Mouse (Mus musculus) CH12.LX (cell line): Measurements from ENCODE around the gene Rbms1. TPM values are rescaled to one million over a fixed set of nuclear protein-coding genes. Genes with fewer than 3 reads are reported as not detected.

ENCODE experiments used
- DNase-seq: peaks from one replicate; pipeline ENCODE4 v3.0.0-alpha.2; 2013; ENCODE audit errors: extremely low read depth
- H3K27ac ChIP-seq: 2 replicates; pipeline ENCODE4 v1.5.1; 2012; ENCODE audit warnings: low read depth, mild to moderate bottlenecking, control low read depth, moderate library complexity; ENCODE audit not compliant: insufficient read depth
- H3K27me3 ChIP-seq: replicated peaks from 2 replicates; pipeline ENCODE3; 2012; ENCODE audit warnings: inconsistent platforms
- H3K36me3 ChIP-seq, 2 experiments: replicated peaks in 1 of 2; 2 replicates each; pipeline versions ENCODE3 to v1.6.1; 2012; ENCODE audit warnings: inconsistent platforms in 1 of 2, low read length in 1 of 2, mild to moderate bottlenecking in 1 of 2, mixed read lengths in 1 of 2, moderate library complexity in 1 of 2; ENCODE audit not compliant: control insufficient read depth in 1 of 2, insufficient read depth in 1 of 2
- H3K4me1 ChIP-seq, 2 experiments: 2 replicates each; pipeline ENCODE4 v1.6.1; 2012; ENCODE audit warnings: inconsistent platforms in 1 of 2, moderate library complexity in 1 of 2; ENCODE audit not compliant: insufficient read depth in 2 of 2, control insufficient read depth in 1 of 2
- H3K4me2 ChIP-seq: 2 replicates; pipeline ENCODE4 v1.6.1; 2012; ENCODE audit warnings: low read depth, mild to moderate bottlenecking, control low read depth; ENCODE audit not compliant: poor library complexity, insufficient read depth, severe bottlenecking
- H3K4me3 ChIP-seq, 3 experiments: fragments of 150-350 bp in 1 of 3; sonication (generic) in 1 of 3; replicated peaks in 1 of 3; 2 replicates each; pipeline versions ENCODE3 to v1.5.1; 2011 to 2012; ENCODE audit warnings: low read depth in 2 of 3, low read length in 2 of 3, mild to moderate bottlenecking in 2 of 3, moderate library complexity in 2 of 3, control low read depth in 1 of 3, improper control_type of control experiment in 1 of 3, inconsistent platforms in 1 of 3, mixed read lengths in 1 of 3; ENCODE audit not compliant: poor library complexity in 1 of 3
- H3K79me2 ChIP-seq: replicated peaks from 2 replicates; pipeline ENCODE4 v1.6.1; 2012; ENCODE audit warnings: mild to moderate bottlenecking, moderate library complexity; ENCODE audit not compliant: control insufficient read depth, poor library complexity, insufficient read depth, severe bottlenecking; ENCODE audit errors: extremely low read depth
- H3K9ac ChIP-seq: 2 replicates; pipeline ENCODE4 v1.6.1; 2012; ENCODE audit warnings: low read depth, mild to moderate bottlenecking, control low read depth, moderate library complexity; ENCODE audit not compliant: insufficient read depth
- H3K9me3 ChIP-seq: replicated peaks from 2 replicates; pipeline ENCODE3; 2012; ENCODE audit warnings: low read length, inconsistent platforms, mixed read lengths
- BHLHE40 ChIP-seq: IDR thresholded peaks from 2 replicates; pipeline ENCODE4 v1.6.1; 2011; ENCODE audit warnings: mild to moderate bottlenecking, low read depth, low read length, improper control_type of control experiment
- CHD1 ChIP-seq: IDR thresholded peaks from 2 replicates; pipeline ENCODE4 v1.6.1; 2012; ENCODE audit warnings: low read depth, low read length, improper control_type of control experiment, inconsistent platforms
- CTCF ChIP-seq, 2 experiments: IDR thresholded peaks in 1 of 2; conservative IDR thresholded peaks in 1 of 2; 2 replicates each; pipeline ENCODE4 v1.5.1; 2011 to 2012; ENCODE audit warnings: low read depth in 2 of 2, low read length in 2 of 2, improper control_type of control experiment in 1 of 2, inconsistent platforms in 1 of 2, mild to moderate bottlenecking in 1 of 2, moderate library complexity in 1 of 2
- E2F4 ChIP-seq: IDR thresholded peaks from 2 replicates; pipeline ENCODE4 v1.6.1; 2011; ENCODE audit warnings: low read depth, low read length, improper control_type of control experiment; ENCODE audit not compliant: insufficient replicate concordance
- ETS1 ChIP-seq: conservative IDR thresholded peaks from 2 replicates; pipeline ENCODE4 v1.6.1; 2012; ENCODE audit warnings: low read depth, mild to moderate bottlenecking, inconsistent platforms, low read length, improper control_type of control experiment, moderate library complexity
- GABPA ChIP-seq: IDR thresholded peaks from 2 replicates; pipeline ENCODE4 v1.6.1; 2012; ENCODE audit warnings: low read depth, low read length, improper control_type of control experiment, inconsistent platforms; ENCODE audit not compliant: insufficient replicate concordance
- HCFC1 ChIP-seq: IDR thresholded peaks from 2 replicates; pipeline ENCODE4 v1.6.1; 2012; ENCODE audit warnings: low read depth, mild to moderate bottlenecking, inconsistent platforms, low read length, improper control_type of control experiment
- JUN ChIP-seq: IDR thresholded peaks from 2 replicates; pipeline ENCODE4 v1.6.1; 2011; ENCODE audit warnings: low read depth, mild to moderate bottlenecking, low read length, improper control_type of control experiment, moderate library complexity; ENCODE audit not compliant: insufficient read depth
- KAT2A ChIP-seq: IDR thresholded peaks from 2 replicates; pipeline ENCODE4 v1.6.1; 2012; ENCODE audit warnings: low read length, improper control_type of control experiment, inconsistent platforms; ENCODE audit not compliant: insufficient replicate concordance
- MAX ChIP-seq: IDR thresholded peaks from 2 replicates; pipeline ENCODE4 v1.6.1; 2011; ENCODE audit warnings: low read length, improper control_type of control experiment
- MAZ ChIP-seq: IDR thresholded peaks from 2 replicates; pipeline ENCODE4 v1.6.1; 2012; ENCODE audit warnings: low read depth, mild to moderate bottlenecking, inconsistent platforms, low read length, improper control_type of control experiment, moderate library complexity
- MYC ChIP-seq: IDR thresholded peaks from 2 replicates; pipeline ENCODE4 v1.6.1; 2011; ENCODE audit warnings: low read depth, mild to moderate bottlenecking, improper control_type of control experiment, low read length
- NELFE ChIP-seq: IDR thresholded peaks from 2 replicates; pipeline ENCODE4 v1.6.1; 2011; ENCODE audit warnings: low read depth, low read length, improper control_type of control experiment
- PAX5 ChIP-seq: IDR thresholded peaks from 2 replicates; pipeline ENCODE4 v1.6.1; 2012; ENCODE audit warnings: low read length, inconsistent platforms, mixed read lengths
- POLR2A ChIP-seq: IDR thresholded peaks from 2 replicates; pipeline ENCODE4 v1.6.1; 2011; ENCODE audit warnings: low read depth, mild to moderate bottlenecking, improper control_type of control experiment, low read length
- SIN3A ChIP-seq: IDR thresholded peaks from 2 replicates; pipeline ENCODE4 v1.6.1; 2012; ENCODE audit warnings: low read length, improper control_type of control experiment, inconsistent platforms
- SMC3 ChIP-seq: IDR thresholded peaks from 2 replicates; pipeline ENCODE4 v1.6.1; 2011; ENCODE audit warnings: low read depth, low read length, improper control_type of control experiment
- TCF12 ChIP-seq: IDR thresholded peaks from 2 replicates; pipeline ENCODE4 v1.6.1; 2014; ENCODE audit warnings: low read depth, mild to moderate bottlenecking, inconsistent platforms, low read length, improper control_type of control experiment
- UBTF ChIP-seq: IDR thresholded peaks from 2 replicates; pipeline ENCODE4 v1.6.1; 2012; ENCODE audit warnings: low read depth, mild to moderate bottlenecking, inconsistent platforms, low read length, improper control_type of control experiment, moderate library complexity
- USF2 ChIP-seq: conservative IDR thresholded peaks from 2 replicates; pipeline ENCODE4 v1.6.1; 2011; ENCODE audit warnings: low read depth, low read length, improper control_type of control experiment
- ZC3H11A ChIP-seq: IDR thresholded peaks from 2 replicates; pipeline ENCODE4 v1.6.1; 2012; ENCODE audit warnings: low read depth, mild to moderate bottlenecking, inconsistent platforms, low read length, improper control_type of control experiment
- ZKSCAN1 ChIP-seq: IDR thresholded peaks from 2 replicates; pipeline ENCODE4 v1.6.1; 2012; ENCODE audit warnings: low read depth, inconsistent platforms, low read length, improper control_type of control experiment, borderline replicate concordance
- ZMIZ1 ChIP-seq: IDR thresholded peaks from 2 replicates; pipeline ENCODE4 v1.6.1; 2012; ENCODE audit warnings: low read depth, mild to moderate bottlenecking, inconsistent platforms, low read length, improper control_type of control experiment
- dilution Hi-C: fragments of 300-500 bp; cut with MboI; formaldehyde crosslinking; loops from 2 replicates; pipeline ENCODE4 v1.14.3; 2020; ENCODE audit warnings: low sequenced_read_pairs; ENCODE audit not compliant: extremely low pct_unique_long_range_greater_than_20kb, extremely low pct_ligation_motif_present
- in situ Hi-C: fragments of 300-500 bp; cut with MboI; formaldehyde crosslinking; loops from 3 replicates; pipeline ENCODE4 v1.14.3; 2019; ENCODE audit warnings: low sequenced_read_pairs, low pct_ligation_motif_present, low pct_unique_long_range_greater_than_20kb, mixed read lengths
- polyA plus RNA-seq: library from polyadenylated mRNA; unstranded; fragments of >175 nt; gene quantifications from 2 replicates; pipeline ENCODE4 v1.2.1, GENCODE M21; 2012; ENCODE audit warnings: low read depth; ENCODE audit not compliant: insufficient read length
- total RNA-seq, 2 experiments: library from RNA; depleted of rRNA; stranded (reverse); fragments of 300-350 nt in 1 of 2; fragments of >200 nt in 1 of 2; gene quantifications; 2 replicates each; pipeline ENCODE4 v1.2.3; 2012 to 2014

Rbms1 gene
- total and polyA plus RNA-seq, 3 experiments: 10.6 to 33.9 (median 12.6) TPM

GRCm38 (mm10) chr2:60773592-60773991 lies 189.4 kb downstream of the Rbms1 start:
- H3K27me3 ChIP-seq: no peaks in the 10 kb centered on the region
- H3K79me2 ChIP-seq: no peaks in the 10 kb centered on the region
- H3K27ac ChIP-seq: no peak overlapping the region
- peaks cover 3 to 50% of the 10 kb centered on the region in 2 experiments for H3K36me3 ChIP-seq
- dilution Hi-C loops (no loop called here), in situ Hi-C loops (no loop called here)
- H3K4me3 ChIP-seq: no peak overlapping the region
- H3K9me3 ChIP-seq: no peaks in the 10 kb centered on the region
- H3K9ac ChIP-seq: no peak overlapping the region
- DNase-seq: no peak
- peaks cover 3 to 45% of the 10 kb centered on the region in 2 experiments; a peak in 2 of 4 replicates for H3K4me1 ChIP-seq
- TF ChIP-seq POLR2A (no peak), ZKSCAN1 (no peak), MAZ (no peak), ZC3H11A (no peak), ETS1 (no peak), BHLHE40 (no peak), MAX (no peak), MYC (no peak), JUN (no peak), HCFC1 (no peak), SIN3A (no peak), NELFE (no peak), USF2 (no peak)
- TF ChIP-seq, all 38 proteins: peak for 0
- no peak overlapping the region for H3K4me2 ChIP-seq

GRCm38 (mm10) chr2:60766420-60766819 lies 196.6 kb downstream of the Rbms1 start:
- peaks cover 0 to 66% of the 10 kb centered on the region in 2 experiments for H3K36me3 ChIP-seq
- dilution Hi-C loops: no loop called here
- H3K4me3 ChIP-seq: no peak overlapping the region
- H3K9ac ChIP-seq: no peak overlapping the region
- TF ChIP-seq ZKSCAN1: no peak
- TF ChIP-seq E2F4: no peak
- no peak for TF ChIP-seq TCF12
- TF ChIP-seq ETS1: no peak
- TF ChIP-seq JUN: no peak
- no peak for TF ChIP-seq CHD1
- no peak for TF ChIP-seq CTCF (conservative IDR thresholded peaks at IDR 0.05 in 1 of 2, IDR thresholded peaks at IDR 0.05 in 1 of 2; ENCODE audit: low read depth in 2 of 2, low read length in 2 of 2)
- no peak for TF ChIP-seq UBTF
- TF ChIP-seq PAX5: no peak
- TF ChIP-seq BHLHE40: no peak
- TF ChIP-seq GABPA: no peak
- no peak for TF ChIP-seq ZC3H11A
- TF ChIP-seq ZMIZ1: no peak
- TF ChIP-seq SMC3: no peak
- TF ChIP-seq NELFE: no peak
- no peak for TF ChIP-seq KAT2A
- no peak overlapping the region for H3K4me2 ChIP-seq
- H3K4me1 ChIP-seq: peaks cover 2 to 29% of the 10 kb centered on the region in 2 experiments; a peak in 2 of 4 replicates
- no peaks in the 10 kb centered on the region for H3K79me2 ChIP-seq
- H3K27me3 ChIP-seq: no peaks in the 10 kb centered on the region
- in situ Hi-C loops: no loop called here
- no peaks in the 10 kb centered on the region for H3K9me3 ChIP-seq
- H3K27ac ChIP-seq: no peak overlapping the region
- no peak for DNase-seq
